Mouse (Mus musculus): ENCODE measurements around the gene Kif11.

Kif11 gene

DNA sequence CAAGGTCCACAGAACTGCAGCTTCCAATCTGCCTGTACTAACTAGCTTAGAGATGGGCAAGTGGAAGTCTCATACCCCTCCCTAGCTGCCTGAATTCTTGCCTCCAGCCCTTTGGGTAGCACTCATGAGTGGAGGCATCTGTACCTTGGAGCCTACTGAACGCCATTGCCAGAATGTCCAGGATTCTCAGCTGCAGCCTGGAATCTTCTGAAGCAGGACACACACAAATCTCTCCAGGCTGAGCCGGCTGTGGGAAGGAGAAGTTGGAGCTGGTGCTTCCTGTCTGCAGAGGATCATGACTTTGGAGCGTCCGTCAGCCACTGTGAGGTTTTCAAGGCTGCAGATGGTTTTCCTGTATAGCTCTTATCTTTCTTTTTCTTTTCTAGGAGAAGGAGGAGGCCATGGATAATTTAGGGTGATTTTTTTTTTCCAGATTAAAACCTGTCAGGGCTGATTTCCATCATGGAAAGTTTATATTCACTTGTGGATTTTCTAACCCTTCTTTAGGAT, 67.5 kb downstream of the Kif11 start:
- no peak for DNase-seq

DNA sequence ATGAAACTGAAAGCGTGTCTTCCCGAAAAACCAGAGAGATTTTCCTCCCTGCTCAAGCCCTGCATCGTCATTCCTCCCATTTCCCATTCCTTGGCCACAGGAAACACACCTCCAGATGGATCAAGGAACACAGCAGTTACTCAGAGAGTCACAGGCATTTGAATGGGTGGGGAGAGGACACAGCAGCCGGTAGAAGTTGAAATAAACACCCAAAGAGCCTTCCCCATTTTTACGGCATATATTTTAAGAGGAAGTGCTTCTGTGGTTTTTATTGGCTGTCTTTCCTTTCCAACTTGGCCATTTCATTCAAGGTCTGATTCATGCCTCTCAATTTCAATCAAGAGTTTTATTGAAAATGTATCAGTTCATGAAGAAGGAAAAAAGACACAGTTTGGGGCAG, 72.0 kb downstream of the Kif11 start:
- no peak for DNase-seq

DNA sequence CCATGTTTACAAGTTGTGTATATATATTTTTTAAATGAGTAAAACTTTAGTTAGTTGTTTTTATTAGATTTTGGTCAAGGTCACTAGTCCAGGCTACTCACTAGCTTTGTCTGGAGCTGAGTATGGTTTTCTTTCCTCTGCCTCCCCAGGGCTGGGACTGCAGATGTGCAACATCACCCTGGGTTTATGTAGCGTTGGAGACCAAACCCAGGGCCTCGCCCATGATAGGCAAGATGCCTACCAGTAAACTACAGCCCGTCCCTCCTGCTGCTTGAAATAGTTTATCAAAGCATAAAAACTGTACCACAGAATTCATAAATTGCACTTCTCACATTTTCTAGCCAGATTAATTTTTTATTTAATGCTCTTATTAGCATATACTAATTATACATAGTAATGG, 73.0 kb downstream of the Kif11 start:
- no peak for DNase-seq

DNA sequence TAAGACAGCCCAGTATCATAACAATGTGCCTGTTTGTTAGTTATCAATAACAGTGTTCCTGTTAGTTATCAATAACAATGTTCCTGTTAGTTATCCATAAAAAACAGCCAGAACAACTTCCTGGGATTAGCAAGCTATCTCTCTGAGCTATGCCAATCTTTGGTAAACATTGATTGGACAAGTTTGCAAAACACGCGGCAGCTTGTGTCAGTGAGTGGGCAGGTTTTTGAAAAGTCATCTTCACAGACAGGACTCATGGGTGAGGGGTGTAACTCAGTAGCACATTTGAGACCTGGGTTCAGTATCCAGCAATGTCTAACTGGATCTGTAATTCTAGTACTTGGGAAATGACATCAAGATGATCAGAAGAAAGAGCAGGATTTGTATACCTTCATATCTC, 79.3 kb downstream of the Kif11 start:
- no peak for DNase-seq

DNA sequence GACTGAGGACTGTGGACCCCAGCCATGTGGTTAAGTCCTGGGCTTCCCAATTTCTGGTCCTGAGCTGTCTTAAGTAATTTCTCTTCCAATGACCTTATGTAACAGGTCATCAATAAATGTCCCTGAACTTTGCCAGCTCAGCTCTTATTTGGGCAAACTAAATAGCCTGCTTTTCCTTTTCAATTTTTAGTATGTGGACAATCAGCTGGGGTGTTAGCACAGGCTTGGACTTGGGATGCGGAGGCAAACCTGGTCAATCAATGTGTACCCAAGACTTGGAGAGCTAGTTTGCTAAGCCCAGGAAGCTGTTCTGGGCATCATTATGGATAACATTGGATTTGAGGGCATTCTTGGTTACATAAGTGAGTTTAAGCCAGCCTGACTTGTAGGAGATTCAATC, 79.8 kb downstream of the Kif11 start:
- DNase-seq, result no peak

DNA sequence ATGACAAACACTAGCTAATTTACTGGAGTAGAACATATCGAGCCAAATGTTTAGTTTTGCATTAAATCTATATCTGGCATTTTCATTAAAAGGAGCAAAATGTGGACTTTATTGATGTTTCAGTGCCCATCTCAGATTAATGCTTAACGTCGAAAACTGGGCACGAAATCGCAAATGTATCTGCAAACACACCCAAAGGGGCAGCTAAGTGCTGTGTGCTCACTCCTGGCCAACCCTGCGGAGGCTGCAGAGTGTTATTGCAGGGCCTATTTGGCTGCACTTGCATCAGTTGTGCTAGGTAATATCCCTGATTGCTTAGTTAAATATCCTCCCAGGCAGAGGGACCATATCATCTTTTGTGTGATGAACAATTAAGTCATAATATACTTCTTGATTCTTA, 81.8 kb downstream of the Kif11 start:
- no peak for DNase-seq

DNA sequence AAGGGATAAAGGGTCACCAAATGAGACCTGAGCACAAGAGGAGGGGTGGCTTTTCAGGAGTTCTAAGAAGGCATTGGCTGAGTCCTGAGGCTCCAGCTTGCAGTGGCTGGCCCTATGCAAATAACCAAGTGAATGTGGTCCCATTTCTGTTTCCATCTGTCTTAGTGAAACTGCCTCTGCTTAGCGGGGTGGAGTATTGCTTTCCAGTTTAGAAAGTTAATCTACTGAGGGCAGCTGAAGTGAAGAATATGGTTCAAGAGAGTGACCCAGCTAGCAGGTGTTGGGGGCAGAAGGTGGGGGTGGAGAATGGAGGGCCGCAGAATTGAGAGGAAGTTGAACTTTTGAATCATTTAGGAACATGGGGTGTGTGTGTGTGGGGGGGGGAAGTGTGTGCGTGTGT, 90.2 kb downstream of the Kif11 start:
- DNase-seq, result no peak

DNA sequence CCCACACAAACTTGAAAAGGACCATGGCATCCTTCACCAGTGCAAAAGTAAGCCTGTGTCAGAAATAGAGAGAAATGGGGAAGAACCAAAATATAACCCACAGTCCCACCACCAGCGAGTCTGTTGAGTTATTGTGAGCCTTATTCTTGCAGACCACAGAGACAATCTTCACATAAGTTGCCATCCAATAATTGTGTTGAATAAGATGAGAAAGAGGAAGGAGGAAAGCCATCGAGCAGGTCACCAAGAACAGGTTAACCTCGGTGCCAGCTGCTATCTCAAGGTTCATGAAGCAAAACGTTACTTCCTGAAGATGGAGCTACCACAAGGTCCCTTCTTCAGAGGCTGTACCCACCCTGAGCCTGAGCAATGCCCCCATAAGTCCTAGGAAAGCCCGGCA, 90.8 kb downstream of the Kif11 start:
- DNase-seq, result no peak

DNA sequence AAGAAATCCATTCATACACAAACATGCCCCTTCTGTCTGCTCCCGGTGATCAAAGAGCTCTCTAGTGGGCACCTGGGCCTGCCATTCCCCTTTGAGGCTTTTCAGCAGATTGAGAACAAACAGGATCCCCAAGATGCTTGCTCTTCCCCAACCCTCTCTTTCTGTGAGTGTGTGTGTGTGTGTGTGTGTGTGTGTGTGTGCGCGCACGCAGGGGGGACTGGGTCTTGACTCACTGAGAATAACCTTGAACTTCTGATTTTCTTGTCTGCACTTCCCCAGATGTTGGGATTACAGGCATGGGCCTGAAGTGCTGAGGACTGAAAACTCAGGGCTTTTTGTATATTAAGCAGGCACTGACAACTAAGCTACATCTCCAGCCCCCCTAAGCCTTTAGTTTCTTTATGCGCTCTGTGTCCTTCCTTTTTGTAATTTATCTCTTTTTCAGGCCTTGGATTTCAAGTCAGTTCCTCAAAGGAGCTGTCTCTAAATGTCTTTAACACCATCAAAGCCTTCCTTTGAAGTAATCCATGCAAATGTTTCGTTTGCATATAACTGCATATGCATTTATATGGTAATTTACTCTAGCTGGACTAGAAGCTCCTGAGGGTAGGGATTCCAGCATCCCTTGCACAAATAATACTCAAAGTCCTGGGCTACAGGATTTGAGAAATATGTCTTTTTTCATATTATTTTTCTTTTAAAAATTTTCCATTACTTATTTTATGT, 92.8 kb downstream of the Kif11 start:
- DNase-seq, result no peak

Measured in lung, postnatal 36 days (tissue).